Mouse (Mus musculus): Measurements from ENCODE around the gene Camk2n2. TPM values are rescaled to one million over a fixed set of nuclear protein-coding genes. Genes with fewer than 3 reads are reported as not detected.
"Not testable (repeated sequence)": the region's sequence is repeated elsewhere in the genome, so short reads cannot be mapped to it uniquely, and the experiment has no call there.

Camk2n2 gene
- 6.7 TPM for polyA plus RNA-seq (2012; fragmentation: generic; extraction: Trizol)
- long read RNA-seq, experiment 1, partial matches to known transcripts, result 1 of 1 reads
- long read RNA-seq, experiment 1, other reads (novel, unspliced or antisense), result 0 of 1 reads
- long read RNA-seq, experiment 2, result 0 reads

GRCm38 (mm10) chr16:20621191-20621990, at the start of gene Camk2n2:
Gene Camk2n2 (minus strand): TSS chr16:20621287.
- peak within 1 kb of the TSS; percentile 84 for H3ac ChIP-seq (ENCODE audit: control insufficient read depth, insufficient read length, low read depth)
- no peaks in the 10 kb centered on the region for H3K79me2 ChIP-seq (ENCODE audit: control insufficient read depth, insufficient read depth)
- TF ChIP-seq USF1 (IDR thresholded peaks at IDR 0.05; ENCODE audit: low read depth) (no peak), CTCF (IDR thresholded peaks at IDR 0.05; ENCODE audit: control insufficient read depth, insufficient read depth, insufficient read length) (no peak)
- no peaks in the 10 kb centered on the region for H3K79me3 ChIP-seq (ENCODE audit: low read depth)
- H3K4me3 ChIP-seq (ENCODE audit: insufficient read depth, poor library complexity, severe bottlenecking), result peak within 1 kb of the TSS; percentile 50
- peaks cover 9% of the 10 kb centered on the region for H3K36me3 ChIP-seq (ENCODE audit: control insufficient read depth, insufficient read depth)
- no peaks in the 10 kb centered on the region for H3K27me3 ChIP-seq (ENCODE audit: control insufficient read depth, insufficient read depth, insufficient read length)

- Histone ChIP-seq H3ac (ENCODE audit: control insufficient read depth, insufficient read length, low read depth) (no peak overlapping the region), H3K27me3 (ENCODE audit: control insufficient read depth, insufficient read depth, insufficient read length) (no peaks in the 10 kb centered on the region), H3K79me3 (ENCODE audit: low read depth) (peaks cover 22% of the 10 kb centered on the region), H3K4me3 (ENCODE audit: insufficient read depth, poor library complexity, severe bottlenecking) (no peak overlapping the region), H3K79me2 (ENCODE audit: control insufficient read depth, insufficient read depth) (peaks cover 26% of the 10 kb centered on the region), H3K36me3 (ENCODE audit: control insufficient read depth, insufficient read depth) (peaks cover 13% of the 10 kb centered on the region)
- TF ChIP-seq USF1 (IDR thresholded peaks at IDR 0.05; ENCODE audit: low read depth) (no peak), MYOD1 (IDR thresholded peaks at IDR 0.05; ENCODE audit: control insufficient read depth, insufficient read length, low read depth) (no peak), FOSL1 (IDR thresholded peaks at IDR 0.05; ENCODE audit: insufficient read depth, low read length, poor library complexity, severe bottlenecking) (no peak), CTCF (IDR thresholded peaks at IDR 0.05; ENCODE audit: control insufficient read depth, insufficient read depth, insufficient read length) (no peak), MAX (IDR thresholded peaks at IDR 0.05) (no peak), MYOG (IDR thresholded peaks at IDR 0.05; ENCODE audit: control insufficient read depth, extremely low read depth, insufficient read length) (no peak), CEBPB (IDR thresholded peaks at IDR 0.05; ENCODE audit: low read depth) (no peak)
Measured at GRCm38 (mm10) chr16:20670291-20670690, 49.2 kb upstream of the Camk2n2 start.

- H3K79me3 ChIP-seq (ENCODE audit: low read depth); H3K27me3 ChIP-seq (ENCODE audit: control insufficient read depth, insufficient read depth, insufficient read length); H3K79me2 ChIP-seq (ENCODE audit: control insufficient read depth, insufficient read depth); H3ac ChIP-seq (ENCODE audit: control insufficient read depth, insufficient read length, low read depth); H3K4me3 ChIP-seq (ENCODE audit: insufficient read depth, poor library complexity, severe bottlenecking): not testable (repeated sequence)
- H3K36me3 ChIP-seq (ENCODE audit: control insufficient read depth, insufficient read depth), result peaks cover 17% of the 10 kb centered on the region
Measured at GRCm38 (mm10) chr16:20668013-20668412, 46.9 kb upstream of the Camk2n2 start, which contains the start of gene Eif4g1. Gene Eif4g1 (plus strand): TSS chr16:20668313.

- no peak for TF ChIP-seq USF1 (IDR thresholded peaks at IDR 0.05; ENCODE audit: low read depth)
- TF ChIP-seq MYOG (IDR thresholded peaks at IDR 0.05; ENCODE audit: control insufficient read depth, extremely low read depth, insufficient read length), result no peak
- no peak for TF ChIP-seq MAX (IDR thresholded peaks at IDR 0.05)
- no peak for TF ChIP-seq MYOD1 (IDR thresholded peaks at IDR 0.05; ENCODE audit: control insufficient read depth, insufficient read length, low read depth)
- TF ChIP-seq CEBPB (IDR thresholded peaks at IDR 0.05; ENCODE audit: low read depth), result no peak
- TF ChIP-seq CTCF (IDR thresholded peaks at IDR 0.05; ENCODE audit: control insufficient read depth, insufficient read depth, insufficient read length), result no peak
- no peak for TF ChIP-seq FOSL1 (IDR thresholded peaks at IDR 0.05; ENCODE audit: insufficient read depth, low read length, poor library complexity, severe bottlenecking)
- Histone ChIP-seq H3K36me3 (ENCODE audit: control insufficient read depth, insufficient read depth) (peaks cover 95% of the 10 kb centered on the region), H3K79me3 (ENCODE audit: low read depth) (peaks cover 13% of the 10 kb centered on the region), H3K27me3 (ENCODE audit: control insufficient read depth, insufficient read depth, insufficient read length) (no peaks in the 10 kb centered on the region), H3K79me2 (ENCODE audit: control insufficient read depth, insufficient read depth) (peaks cover 31% of the 10 kb centered on the region), H3ac (ENCODE audit: control insufficient read depth, insufficient read length, low read depth) (no peak overlapping the region), H3K4me3 (ENCODE audit: insufficient read depth, poor library complexity, severe bottlenecking) (no peak overlapping the region)
Measured at GRCm38 (mm10) chr16:20657661-20658060, 36.6 kb upstream of the Camk2n2 start.

- Histone ChIP-seq H3ac (ENCODE audit: control insufficient read depth, insufficient read length, low read depth) (no peak overlapping the region), H3K27me3 (ENCODE audit: control insufficient read depth, insufficient read depth, insufficient read length) (no peaks in the 10 kb centered on the region), H3K4me3 (ENCODE audit: insufficient read depth, poor library complexity, severe bottlenecking) (no peak overlapping the region), H3K79me2 (ENCODE audit: control insufficient read depth, insufficient read depth) (peaks cover 44% of the 10 kb centered on the region), H3K79me3 (ENCODE audit: low read depth) (peaks cover 24% of the 10 kb centered on the region), H3K36me3 (ENCODE audit: control insufficient read depth, insufficient read depth) (peaks cover 59% of the 10 kb centered on the region)
- no peak for TF ChIP-seq FOSL1 (IDR thresholded peaks at IDR 0.05; ENCODE audit: insufficient read depth, low read length, poor library complexity, severe bottlenecking)
- TF ChIP-seq MYOG (IDR thresholded peaks at IDR 0.05; ENCODE audit: control insufficient read depth, extremely low read depth, insufficient read length), result no peak
- no peak for TF ChIP-seq CTCF (IDR thresholded peaks at IDR 0.05; ENCODE audit: control insufficient read depth, insufficient read depth, insufficient read length)
- TF ChIP-seq MYOD1 (IDR thresholded peaks at IDR 0.05; ENCODE audit: control insufficient read depth, insufficient read length, low read depth), result no peak
- no peak for TF ChIP-seq MAX (IDR thresholded peaks at IDR 0.05)
- TF ChIP-seq USF1 (IDR thresholded peaks at IDR 0.05; ENCODE audit: low read depth), result no peak
- no peak for TF ChIP-seq CEBPB (IDR thresholded peaks at IDR 0.05; ENCODE audit: low read depth)
Measured at GRCm38 (mm10) chr16:20653315-20653714, 32.2 kb upstream of the Camk2n2 start.

- peak overlapping the region; percentile 93 for H3ac ChIP-seq (ENCODE audit: control insufficient read depth, insufficient read length, low read depth)
- no peaks in the 10 kb centered on the region for H3K27me3 ChIP-seq (ENCODE audit: control insufficient read depth, insufficient read depth, insufficient read length)
- peaks cover 45% of the 10 kb centered on the region for H3K36me3 ChIP-seq (ENCODE audit: control insufficient read depth, insufficient read depth)
- no peak for TF ChIP-seq MAX (IDR thresholded peaks at IDR 0.05)
- TF ChIP-seq FOSL1 (IDR thresholded peaks at IDR 0.05; ENCODE audit: insufficient read depth, low read length, poor library complexity, severe bottlenecking), result no peak
- TF ChIP-seq MYOG (IDR thresholded peaks at IDR 0.05; ENCODE audit: control insufficient read depth, extremely low read depth, insufficient read length), result no peak
- TF ChIP-seq USF1 (IDR thresholded peaks at IDR 0.05; ENCODE audit: low read depth), result no peak
- no peak for TF ChIP-seq MYOD1 (IDR thresholded peaks at IDR 0.05; ENCODE audit: control insufficient read depth, insufficient read length, low read depth)
- TF ChIP-seq CEBPB (IDR thresholded peaks at IDR 0.05; ENCODE audit: low read depth), result no peak
- no peak for TF ChIP-seq CTCF (IDR thresholded peaks at IDR 0.05; ENCODE audit: control insufficient read depth, insufficient read depth, insufficient read length)
- H3K79me3 ChIP-seq (ENCODE audit: low read depth), result peaks cover 24% of the 10 kb centered on the region
- peaks cover 44% of the 10 kb centered on the region for H3K79me2 ChIP-seq (ENCODE audit: control insufficient read depth, insufficient read depth)
- H3K4me3 ChIP-seq (ENCODE audit: insufficient read depth, poor library complexity, severe bottlenecking), result peak overlapping the region; percentile 95
Measured at GRCm38 (mm10) chr16:20651947-20652310, 30.8 kb upstream of the Camk2n2 start.

All from C2C12 (cell line).